Mouse (Mus musculus): ENCODE measurements around the gene Tnfrsf13c. TPM values are rescaled to one million over a fixed set of nuclear protein-coding genes. Genes with fewer than 3 reads are reported as not detected.
A peak's percentile ranks its signal among the peaks of the same experiment; 100 is the strongest.

The Tnfrsf13c gene
- total RNA-seq, 2 experiments from 2014 or later = 2.1 to 2.7 TPM

GRCm38 (mm10) chr15:82183596-82183995 is 40.6 kb downstream of the Tnfrsf13c start:
- DNase-seq = no peak

GRCm38 (mm10) chr15:82182311-82182710 is 41.9 kb downstream of the Tnfrsf13c start:
- DNase-seq = no peak

DNA sequence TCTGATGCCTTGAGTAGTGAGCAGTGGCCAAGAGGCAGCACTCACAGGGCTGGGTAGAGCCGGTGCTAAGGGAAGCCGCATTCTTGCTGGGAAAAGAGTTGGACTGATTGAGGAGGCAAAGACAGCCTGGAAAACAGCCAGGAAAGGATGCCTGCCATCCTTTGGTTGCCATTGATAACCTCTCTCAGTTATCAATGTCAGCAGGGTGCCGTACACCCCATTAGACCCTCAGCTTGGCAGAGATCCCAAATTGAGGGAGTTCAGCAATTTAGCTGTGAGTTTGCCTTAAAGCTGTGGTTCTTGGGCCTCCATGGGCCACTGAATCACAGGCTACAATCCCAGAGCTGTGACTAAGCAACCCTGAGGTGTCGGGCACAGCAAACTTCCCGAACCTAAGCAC is 43.0 kb downstream of the Tnfrsf13c start:
- DNase-seq = no peak

DNA sequence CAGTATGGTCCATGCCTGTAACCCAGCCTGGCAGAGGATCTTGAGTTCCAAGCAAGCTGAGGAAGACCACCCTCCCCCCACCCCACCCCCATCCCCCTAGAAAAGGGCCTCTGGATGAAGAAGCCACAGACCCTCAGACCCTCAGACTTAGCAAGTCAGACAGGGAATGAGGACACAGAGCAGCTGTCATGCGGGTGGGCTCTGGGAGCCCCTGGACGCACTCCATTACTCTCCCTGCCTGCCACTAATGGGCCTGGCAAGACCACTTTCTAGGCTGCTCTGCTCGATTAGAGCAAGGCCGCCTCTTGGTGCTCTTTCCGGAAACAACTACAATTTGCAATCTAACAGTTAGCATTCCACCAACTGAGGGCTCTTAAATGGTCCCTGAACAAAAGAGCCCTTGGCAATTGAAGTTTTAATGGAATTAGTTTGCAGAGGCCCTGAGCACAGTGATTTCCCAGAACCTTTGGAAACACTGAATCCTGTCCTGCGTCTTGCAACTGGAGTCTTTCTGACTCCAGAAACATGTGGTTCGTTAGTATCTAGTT is 46.4 kb downstream of the Tnfrsf13c start:
- DNase-seq = no peak

DNA sequence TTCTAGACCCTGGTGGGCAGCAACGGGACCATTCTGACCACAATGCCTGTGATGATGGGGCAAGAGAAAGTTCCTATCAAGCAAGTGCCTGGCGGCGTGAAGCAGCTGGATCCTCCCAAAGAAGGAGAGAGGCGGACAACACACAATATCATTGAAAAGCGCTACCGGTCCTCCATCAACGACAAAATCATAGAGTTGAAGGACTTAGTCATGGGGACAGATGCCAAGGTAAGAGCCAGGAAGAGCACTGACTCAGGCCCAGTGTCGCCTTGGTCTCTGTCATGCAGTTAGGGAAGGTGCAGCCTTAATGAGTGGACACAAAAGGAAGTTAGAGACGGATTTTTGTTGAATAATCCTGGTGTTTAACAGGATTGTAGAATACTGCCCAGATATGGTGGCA is 49.1 kb downstream of the Tnfrsf13c start:
- DNase-seq = no peak

- no peak for DNase-seq
These were observed 51.5 kb downstream of the Tnfrsf13c start for GRCm38 (mm10) chr15:82172648-82173047.

Small RNA genes lying within 50 kb of the gene (microRNA-seq; reads per million reads assigned to microRNA genes)
- gene Mir33 = 26.3 reads per million, percentile 30 among the genes with 10 or more reads in this experiment

Other genes with a start within 250 kb of the Tnfrsf13c start
- not detected for gene 1700029P11Rik, start 243.8 kb downstream of the Tnfrsf13c start, total RNA-seq (2021)
- 100 to 1,000 TPM; 122 to 139 TPM for gene Xrcc6, start 236.5 kb downstream of the Tnfrsf13c start, total RNA-seq (2021)
- 10 to 100 TPM; 51.9 to 60.3 TPM for gene Desi1, start 190.5 kb downstream of the Tnfrsf13c start, total RNA-seq (2021)
- 10 to 100 TPM; 76.1 to 84.1 TPM for gene Snu13, start 176.8 kb downstream of the Tnfrsf13c start, total RNA-seq (2021)
- gene 4930407I10Rik, start 165.2 kb downstream of the Tnfrsf13c start, total RNA-seq (2021) = not detected
- gene Mei1, start 154.4 kb downstream of the Tnfrsf13c start, total RNA-seq (2021) = 1 to 10 TPM in 1 of 2 experiments, under 1 TPM in 1; 0.93 to 2.0 TPM
- 1 to 10 TPM; 8.6 to 8.7 TPM for gene Ccdc134, start 96.4 kb downstream of the Tnfrsf13c start, total RNA-seq (2021)
- 10 to 100 TPM; 44.6 to 47.5 TPM for gene Srebf2, start 77.2 kb downstream of the Tnfrsf13c start, total RNA-seq (2021)
- gene Shisa8, start 11.6 kb downstream of the Tnfrsf13c start, total RNA-seq (2021) = under 1 TPM; 0.12 to 0.45 TPM
- gene Cenpm, start 20.4 kb upstream of the Tnfrsf13c start, total RNA-seq (2021) = 10 to 100 TPM; 11.7 to 12.0 TPM
- under 1 TPM; 0.27 to 1.00 TPM for gene 1500009C09Rik, start 28.0 kb upstream of the Tnfrsf13c start, total RNA-seq (2021)
- gene Sept3, start 50.5 kb upstream of the Tnfrsf13c start, total RNA-seq (2021) = 1 to 10 TPM; 3.5 to 6.0 TPM
- gene Wbp2nl, start 74.6 kb upstream of the Tnfrsf13c start, total RNA-seq (2021) = under 1 TPM in 1 of 2 experiments, not detected in 1; 0.48 TPM
- 10 to 100 TPM; 57.0 to 62.5 TPM for gene Naga, start 114.6 kb upstream of the Tnfrsf13c start, total RNA-seq (2021)
- gene Pheta2, start 114.6 kb upstream of the Tnfrsf13c start, total RNA-seq (2021) = 1 to 10 TPM; 3.5 to 3.7 TPM
- gene Smdt1, start 114.6 kb upstream of the Tnfrsf13c start, total RNA-seq (2021) = 100 to 1,000 TPM; 159 to 168 TPM
- gene Ndufa6, start 130.0 kb upstream of the Tnfrsf13c start, total RNA-seq (2021) = 100 to 1,000 TPM; 629 to 669 TPM
- gene Cyp2d22, start 155.9 kb upstream of the Tnfrsf13c start, total RNA-seq (2021) = 10 to 100 TPM; 32.2 to 35.4 TPM
- gene Cyp2d11, start 169.7 kb upstream of the Tnfrsf13c start, total RNA-seq (2021) = under 1 TPM in 1 of 2 experiments, not detected in 1; 0.69 TPM
- gene Cyp2d10, start 182.8 kb upstream of the Tnfrsf13c start, total RNA-seq (2021) = 10 to 100 TPM; 28.6 to 68.7 TPM
- 1 to 10 TPM; 5.8 to 9.9 TPM for gene Cyp2d9, start 209.1 kb upstream of the Tnfrsf13c start, total RNA-seq (2021)

All from adrenal gland, postnatal 10 days (tissue).